Mouse (Mus musculus) midbrain, postnatal 0 days (tissue): ENCODE measurements around the gene Scarf2. TPM values are rescaled to one million over a fixed set of nuclear protein-coding genes. Genes with fewer than 3 reads are reported as not detected.

Source experiments
- ATAC-seq: fragments of 200-750 bp; cut with Nextera tagmentation; 2 replicates; pipeline ENCODE4 v1.8.0; 2017; ENCODE audit warnings: moderate number of reproducible peaks, mild to moderate bottlenecking, moderate TSS enrichment, moderate library complexity; ENCODE audit not compliant: low FRiP score
- DNase-seq: peaks from one replicate; pipeline ENCODE4 v3.0.0-alpha.2; 2015; ENCODE audit warnings: low spot score
- H3K27ac ChIP-seq: fragments of 300-500 bp; sonication (generic); 2 replicates; pipeline ENCODE4 v1.5.1; 2014; ENCODE audit warnings: low read depth, mild to moderate bottlenecking, low read length, mixed read lengths
- H3K27me3 ChIP-seq: fragments of 300-500 bp; sonication (generic); 2 replicates; pipeline ENCODE4 v1.6.1; 2014; ENCODE audit warnings: low read length, control low read depth, mixed read lengths; ENCODE audit not compliant: insufficient read depth
- H3K36me3 ChIP-seq: fragments of 300-500 bp; sonication (generic); 2 replicates; pipeline ENCODE4 v1.6.1; 2014; ENCODE audit warnings: low read length, control low read depth, mixed read lengths; ENCODE audit not compliant: insufficient read depth
- H3K4me1 ChIP-seq: fragments of 300-500 bp; sonication (generic); 2 replicates; pipeline ENCODE4 v1.6.1; 2014; ENCODE audit warnings: mild to moderate bottlenecking, control low read depth, antibody characterized with exemption, low read length, mixed read lengths; ENCODE audit not compliant: insufficient read depth
- H3K4me2 ChIP-seq: fragments of 300-500 bp; sonication (generic); 2 replicates; pipeline ENCODE4 v1.6.1; 2014; ENCODE audit warnings: low read depth, mild to moderate bottlenecking, low read length, mixed read lengths; ENCODE audit not compliant: poor library complexity, severe bottlenecking
- H3K4me3 ChIP-seq: fragments of 300-500 bp; sonication (generic); 2 replicates; pipeline ENCODE4 v1.5.1; 2014; ENCODE audit warnings: low read depth, mild to moderate bottlenecking, low read length, moderate library complexity
- H3K9ac ChIP-seq: fragments of 300-500 bp; sonication (generic); replicated peaks from 2 replicates; pipeline ENCODE4 v1.6.1; 2014; ENCODE audit warnings: mild to moderate bottlenecking, low read length, moderate library complexity, mixed read lengths; ENCODE audit not compliant: poor library complexity, severe bottlenecking
- H3K9me3 ChIP-seq: fragments of 300-500 bp; sonication (generic); 2 replicates; pipeline ENCODE4 v1.6.1; 2016; ENCODE audit warnings: low read length, control low read depth
- CTCF ChIP-seq: IDR thresholded peaks from 2 replicates; pipeline ENCODE4 v1.5.1; 2016; ENCODE audit warnings: antibody characterized with exemption, mild to moderate bottlenecking
- WGBS: fragments of 180-500 bp; shearing (Covaris S2); extraction: QIAGEN DNeasy Blood & Tissue Kit; methylation state at CpG from one replicate; pipeline ENCODE4 v1.1.7; 2014; 5-methylcytosine and 5-hydroxymethylcytosine counted together
- polyA plus RNA-seq: library from polyadenylated mRNA; unstranded; fragments of >200 nt; fragmentation: Nextera tagmentation; extraction: Ambion mirVana; gene quantifications from 2 replicates; pipeline ENCODE4 v1.2.1, GENCODE M21; 2015
- total RNA-seq: library from RNA; depleted of rRNA; stranded (reverse); fragments of >200 nt; gene quantifications from 2 replicates; pipeline ENCODE4 v1.2.3, GENCODE M21; 2014; rRNA removed

Gene Scarf2
- total and polyA plus RNA-seq, 2 experiments from 2014 or later: 2.1 to 8.5 TPM

DNA sequence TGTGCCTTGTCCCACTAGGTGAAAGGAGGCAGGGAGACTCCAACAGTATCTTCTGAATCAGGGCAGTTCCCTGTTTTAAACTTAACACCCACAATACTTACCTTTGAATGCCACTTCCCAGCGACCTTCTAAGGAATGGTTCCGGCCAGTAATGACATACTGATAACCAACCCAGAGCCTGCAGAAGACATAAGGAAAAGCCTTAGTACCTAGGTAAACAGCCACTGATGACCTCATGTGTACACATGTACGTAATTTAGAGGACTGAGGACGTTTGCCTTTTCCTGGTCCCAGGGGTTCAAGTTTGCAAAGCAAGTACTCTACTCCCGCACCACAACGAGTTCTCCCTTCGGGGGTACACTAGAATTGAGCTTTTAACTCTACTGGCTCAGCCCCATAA is 60.1 kb downstream of the Scarf2 start:
- no peak for TF ChIP-seq CTCF

More for the DNA sequence above, 60.1 kb downstream of the Scarf2 start:
- Histone ChIP-seq H3K27me3 (no peaks in the 10 kb centered on the region), H3K9me3 (no peaks in the 10 kb centered on the region), H3K4me3 (no peak overlapping the region), H3K27ac (no peak overlapping the region), H3K36me3 (peaks cover 53% of the 10 kb centered on the region), H3K4me2 (no peak overlapping the region), H3K4me1 (no peaks in the 10 kb centered on the region), H3K9ac (no peak overlapping the region)
- DNase-seq: no peak
- no peak for ATAC-seq
- WGBS: 92% methylated on average over 7 of the region's 7 CpGs

Other genes with a start within 250 kb of the Scarf2 start
- 1.1 and 2.9 TPM in 2 replicates for gene Lrrc74b, start 236.0 kb upstream of the Scarf2 start, total RNA-seq
- gene Lrrc74b, start 236.0 kb upstream of the Scarf2 start, polyA plus RNA-seq: 2.1 and 2.5 TPM in 2 replicates
- 1.1 and 2.6 TPM in 2 replicates for gene P2rx6, start 235.4 kb upstream of the Scarf2 start, total RNA-seq
- 2.9 TPM in 2 replicates for gene P2rx6, start 235.4 kb upstream of the Scarf2 start, polyA plus RNA-seq
- gene Slc7a4, start 214.1 kb upstream of the Scarf2 start, total RNA-seq: 69.7 and 76.6 TPM in 2 replicates
- 45.7 and 46.5 TPM in 2 replicates for gene Slc7a4, start 214.1 kb upstream of the Scarf2 start, polyA plus RNA-seq
- gene Smpd4, start 177.9 kb upstream of the Scarf2 start, total RNA-seq: 49.9 and 58.5 TPM in 2 replicates
- 23.4 and 24.7 TPM in 2 replicates for gene Smpd4, start 177.9 kb upstream of the Scarf2 start, polyA plus RNA-seq
- 22.5 and 25.3 TPM in 2 replicates for gene Ccdc74a, start 150.8 kb upstream of the Scarf2 start, total RNA-seq
- gene Ccdc74a, start 150.8 kb upstream of the Scarf2 start, polyA plus RNA-seq: 30.8 and 35.5 TPM in 2 replicates
- gene Med15, start 64.4 kb upstream of the Scarf2 start, total RNA-seq: 58.3 and 60.7 TPM in 2 replicates
- 43.0 and 49.3 TPM in 2 replicates for gene Med15, start 64.4 kb upstream of the Scarf2 start, polyA plus RNA-seq
- gene Klhl22, start 37.7 kb upstream of the Scarf2 start, total RNA-seq: 150 and 156 TPM in 2 replicates
- gene Klhl22, start 37.7 kb upstream of the Scarf2 start, polyA plus RNA-seq: 79.3 and 82.6 TPM in 2 replicates
- gene B830017H08Rik, start 35.8 kb downstream of the Scarf2 start, total RNA-seq: 7.0 and 13.5 TPM in 2 replicates
- 7.8 and 8.5 TPM in 2 replicates for gene B830017H08Rik, start 35.8 kb downstream of the Scarf2 start, polyA plus RNA-seq
- gene Car15, start 41.1 kb downstream of the Scarf2 start, total RNA-seq: 2.4 and 12.8 TPM in 2 replicates
- gene Car15, start 41.1 kb downstream of the Scarf2 start, polyA plus RNA-seq: 1.7 and 2.0 TPM in 2 replicates
- gene Gm20518, start 94.4 kb downstream of the Scarf2 start, total RNA-seq: 0.66 and 1.6 TPM in 2 replicates
- 0.15 and 0.25 TPM in 2 replicates for gene Gm20518, start 94.4 kb downstream of the Scarf2 start, polyA plus RNA-seq
- not detected in 2 replicates for gene Tssk1, start 96.9 kb downstream of the Scarf2 start, total RNA-seq
- 0.07 TPM in 1 of 2 replicates, not detected in the other for gene Tssk1, start 96.9 kb downstream of the Scarf2 start, polyA plus RNA-seq
- 161 and 178 TPM in 2 replicates for gene Dgcr2, start 101.3 kb downstream of the Scarf2 start, total RNA-seq
- 94.0 and 95.9 TPM in 2 replicates for gene Dgcr2, start 101.3 kb downstream of the Scarf2 start, polyA plus RNA-seq
- gene Tssk2, start 101.4 kb downstream of the Scarf2 start, total RNA-seq: not detected in 2 replicates
- gene Tssk2, start 101.4 kb downstream of the Scarf2 start, polyA plus RNA-seq: not detected in 2 replicates
- gene Ess2, start 114.1 kb downstream of the Scarf2 start, total RNA-seq: 40.4 and 52.2 TPM in 2 replicates
- gene Ess2, start 114.1 kb downstream of the Scarf2 start, polyA plus RNA-seq: 41.3 and 43.4 TPM in 2 replicates
- gene Gsc2, start 117.8 kb downstream of the Scarf2 start, total RNA-seq: 0.61 TPM in 1 of 2 replicates, not detected in the other
- 0.31 and 0.52 TPM in 2 replicates for gene Gsc2, start 117.8 kb downstream of the Scarf2 start, polyA plus RNA-seq
- 178 and 184 TPM in 2 replicates for gene Slc25a1, start 130.9 kb downstream of the Scarf2 start, total RNA-seq
- gene Slc25a1, start 130.9 kb downstream of the Scarf2 start, polyA plus RNA-seq: 146 and 155 TPM in 2 replicates
- gene Vpreb2, start 183.1 kb downstream of the Scarf2 start, total RNA-seq: not detected in 2 replicates
- not detected in 2 replicates for gene Vpreb2, start 183.1 kb downstream of the Scarf2 start, polyA plus RNA-seq